In the genomic region with DNA sequence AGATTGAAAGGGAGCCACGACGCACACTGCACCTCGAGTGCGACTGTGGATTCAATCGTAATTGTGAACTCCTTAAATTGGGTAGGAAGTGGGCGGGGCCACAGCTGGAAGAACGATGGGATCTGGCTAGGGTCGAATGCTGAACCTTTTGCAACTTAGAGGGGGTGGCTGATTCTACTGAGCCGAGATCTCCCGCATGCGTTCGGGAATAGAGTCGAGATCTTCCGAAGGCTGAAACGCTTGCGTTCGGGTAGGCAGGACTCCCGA, we compare ENCODE assay signal across 8 mouse cellular contexts. TPM values are rescaled to one million over a fixed set of nuclear protein-coding genes. Genes with fewer than 3 reads are reported as not detected.
DNase-seq lines count a peak whose midpoint lies in the region; ATAC-seq and TF ChIP-seq lines count a peak whose summit lies in the region.

No protein-coding gene starts in this region.

- peak overlapping the region; percentile 85 for H3K9ac ChIP-seq in heart, embryonic 14.5 days (ENCODE audit: low read length)
- peak overlapping the region; percentile 91 for H3K9ac ChIP-seq in forebrain, embryonic 14.5 days (ENCODE audit: low read length)
- H3K9ac ChIP-seq in liver, embryonic 15.5 days, result peak overlapping the region; percentile 74

- peak overlapping the region; percentile 76 for H3K4me2 ChIP-seq in heart, embryonic 14.5 days (ENCODE audit: low read length)
- H3K4me2 ChIP-seq in forebrain, embryonic 14.5 days (ENCODE audit: low read length), result peak overlapping the region; percentile 70
- H3K4me2 ChIP-seq in liver, embryonic 15.5 days, result peak overlapping the region; percentile 94

- WGBS in heart, embryonic 14.5 days, result under 1% methylated on average over 18 of the region's 18 CpGs
- 0% methylated on average over 18 of the region's 18 CpGs for WGBS in forebrain, embryonic 14.5 days
- under 1% methylated on average over 18 of the region's 18 CpGs for WGBS in liver, embryonic 15.5 days (ENCODE audit: insufficient replicate concordance)

- H3K27me3 ChIP-seq in heart, embryonic 14.5 days (ENCODE audit: control insufficient read depth, insufficient read depth, low read length), result no peaks in the 10 kb centered on the region
- peaks cover 13% of the 10 kb centered on the region for H3K27me3 ChIP-seq in E14TG2a.4 (ENCODE audit: insufficient read depth, low read length)
- no peaks in the 10 kb centered on the region for H3K27me3 ChIP-seq in forebrain, embryonic 14.5 days (replicated peaks; ENCODE audit: control insufficient read depth, insufficient read depth, low read length)
- H3K27me3 ChIP-seq in liver, embryonic 15.5 days, result no peaks in the 10 kb centered on the region

- DNase-seq in heart, postnatal 25 days (ENCODE audit: low spot score), result no peak
- no peak for DNase-seq in forebrain, embryonic 14.5 days (ENCODE audit: low spot score)
- no peak for DNase-seq in T-cell, adult 2 months (ENCODE audit: low spot score)
- DNase-seq in B cell, adult 2 months, result no peak
- no peak for DNase-seq in layer of hippocampus, postnatal 10 days (ENCODE audit: low spot score in 2 of 2)

- intact Hi-C loops in heart, postnatal 25 days (cut with DNase I), result loop anchor here (2.0 to 10.0 kb wide), 4 partner anchors 15 to 1101 kb away; a partner anchor contains a TSS

- TF ChIP-seq CTCF in E14TG2a.4 (conservative IDR thresholded peaks at IDR 0.05; ENCODE audit: low read length), result no peak

- H3K4me1 ChIP-seq in heart, embryonic 14.5 days (ENCODE audit: control insufficient read depth in 2 of 2, insufficient read depth in 2 of 2, low read length in 2 of 2), result peaks cover 13 to 16% of the 10 kb centered on the region in 2 experiments
- peaks cover 27% of the 10 kb centered on the region for H3K4me1 ChIP-seq in E14TG2a.4 (replicated peaks; ENCODE audit: low read depth, low read length)
- H3K4me1 ChIP-seq in forebrain, embryonic 14.5 days (ENCODE audit: control insufficient read depth, insufficient read depth, low read length), result peaks cover 15% of the 10 kb centered on the region
- H3K4me1 ChIP-seq in liver, embryonic 15.5 days (replicated peaks), result peaks cover 40% of the 10 kb centered on the region

- no peaks in the 10 kb centered on the region for H3K9me3 ChIP-seq in heart, embryonic 14.5 days (ENCODE audit: control insufficient read depth, low read length)
- H3K9me3 ChIP-seq in E14TG2a.4 (ENCODE audit: low read length), result no peaks in the 10 kb centered on the region
- H3K9me3 ChIP-seq in forebrain, embryonic 14.5 days (replicated peaks; ENCODE audit: control insufficient read depth, low read length), result no peaks in the 10 kb centered on the region
- no peaks in the 10 kb centered on the region for H3K9me3 ChIP-seq in liver, embryonic 15.5 days (replicated peaks)

- no peak for ATAC-seq in heart, embryonic 14.5 days (ENCODE audit: insufficient number of reproducible peaks, insufficient read depth, low FRiP score, low read depth)
- ATAC-seq in forebrain, embryonic 14.5 days, result no peak
- ATAC-seq in liver, embryonic 15.5 days (ENCODE audit: insufficient read depth), result no peak

- peak overlapping the region; percentile 59 to 66 for H3K4me3 ChIP-seq in heart, embryonic 14.5 days (ENCODE audit: control insufficient read depth in 1 of 2, insufficient read depth in 1 of 2, low read depth in 1 of 2, low read length in 2 of 2)
- H3K4me3 ChIP-seq in E14TG2a.4 (replicated peaks; ENCODE audit: low read length), result peak overlapping the region; percentile 92
- peak overlapping the region; percentile 69 for H3K4me3 ChIP-seq in forebrain, embryonic 14.5 days (ENCODE audit: low read depth, low read length)
- H3K4me3 ChIP-seq in liver, embryonic 15.5 days (replicated peaks), result peak overlapping the region; percentile 72

- H3K36me3 ChIP-seq in heart, embryonic 14.5 days (ENCODE audit: control insufficient read depth, insufficient read depth, low read length), result peaks cover 42% of the 10 kb centered on the region
- peaks cover 51% of the 10 kb centered on the region for H3K36me3 ChIP-seq in E14TG2a.4 (ENCODE audit: insufficient read depth, low read length)
- peaks cover 31% of the 10 kb centered on the region for H3K36me3 ChIP-seq in forebrain, embryonic 14.5 days (ENCODE audit: control insufficient read depth, insufficient read depth, low read length)
- 0 out of 2 replicates have a peak, but pooled peaks cover 7% of the 10 kb centered on the region for H3K36me3 ChIP-seq in liver, embryonic 15.5 days (replicated peaks)

- H3K27ac ChIP-seq in heart, embryonic 14.5 days (replicated peaks in 1 of 2; ENCODE audit: control insufficient read depth in 1 of 2, insufficient read depth in 1 of 2, low read depth in 2 of 2, low read length in 2 of 2), result peak overlapping the region; percentile 96 to 98
- peak overlapping the region; percentile 79 for H3K27ac ChIP-seq in forebrain, embryonic 14.5 days (ENCODE audit: low read depth, low read length)
- peak overlapping the region; percentile 88 for H3K27ac ChIP-seq in liver, embryonic 15.5 days (replicated peaks)

RNA-seq across cellular contexts. Expression of a gene that starts 0.4 kb away (rescaled TPM):
- polyA plus RNA-seq in heart, embryonic 14.5 days (2014; fragmentation: Nextera tagmentation; extraction: Ambion mirVana), result 25.5 and 28.4 TPM in 2 replicates
- total RNA-seq in heart, postnatal 25 days (2021), result 10 to 100 TPM; 17.1 to 17.9 TPM
- polyA plus RNA-seq in forebrain, embryonic 14.5 days (2014; fragmentation: Nextera tagmentation; extraction: Ambion mirVana), result 35.1 and 49.3 TPM in 2 replicates
- 20.9 and 24.1 TPM in 2 replicates for polyA plus RNA-seq in liver, embryonic 15.5 days (2015; fragmentation: Nextera tagmentation; extraction: Ambion mirVana)
- total RNA-seq in layer of hippocampus, postnatal 10 days (2021), result 100 to 1,000 TPM; 142 to 146 TPM

RNA-seq across cellular contexts. Expression of a gene that starts 1.1 kb away (rescaled TPM):
- 205 and 234 TPM in 2 replicates for polyA plus RNA-seq in heart, embryonic 14.5 days (2014; fragmentation: Nextera tagmentation; extraction: Ambion mirVana)
- total RNA-seq in heart, postnatal 25 days (2021), result 10 to 100 TPM; 68.3 to 73.4 TPM
- polyA plus RNA-seq in forebrain, embryonic 14.5 days (2014; fragmentation: Nextera tagmentation; extraction: Ambion mirVana), result 233 TPM in 2 replicates
- polyA plus RNA-seq in liver, embryonic 15.5 days (2015; fragmentation: Nextera tagmentation; extraction: Ambion mirVana), result 43.9 and 55.1 TPM in 2 replicates
- total RNA-seq in layer of hippocampus, postnatal 10 days (2021), result 10 to 100 TPM; 85.9 to 97.3 TPM

RNA-seq across cellular contexts. Expression of a gene that starts 10.1 kb away (rescaled TPM):
- polyA plus RNA-seq in heart, embryonic 14.5 days (2014; fragmentation: Nextera tagmentation; extraction: Ambion mirVana), result 914 and 1,003 TPM in 2 replicates
- 100 to 1,000 TPM; 589 to 617 TPM for total RNA-seq in heart, postnatal 25 days (2021)
- polyA plus RNA-seq in forebrain, embryonic 14.5 days (2014; fragmentation: Nextera tagmentation; extraction: Ambion mirVana), result 1,006 and 1,170 TPM in 2 replicates
- polyA plus RNA-seq in liver, embryonic 15.5 days (2015; fragmentation: Nextera tagmentation; extraction: Ambion mirVana), result 692 and 790 TPM in 2 replicates
- total RNA-seq in layer of hippocampus, postnatal 10 days (2021), result 100 to 1,000 TPM; 554 to 633 TPM

RNA-seq across cellular contexts. Expression of a gene that starts 16.4 kb away (rescaled TPM):
- polyA plus RNA-seq in heart, embryonic 14.5 days (2014; fragmentation: Nextera tagmentation; extraction: Ambion mirVana), result 2.9 and 3.9 TPM in 2 replicates
- total RNA-seq in heart, postnatal 25 days (2021), result under 1 TPM; 0.45 to 0.83 TPM
- 1.8 and 2.1 TPM in 2 replicates for polyA plus RNA-seq in forebrain, embryonic 14.5 days (2014; fragmentation: Nextera tagmentation; extraction: Ambion mirVana)
- polyA plus RNA-seq in liver, embryonic 15.5 days (2015; fragmentation: Nextera tagmentation; extraction: Ambion mirVana), result 4.0 and 5.1 TPM in 2 replicates
- 1 to 10 TPM; 5.0 to 6.0 TPM for total RNA-seq in layer of hippocampus, postnatal 10 days (2021)

RNA-seq across cellular contexts. Expression of a gene that starts 26.4 kb away (rescaled TPM):
- polyA plus RNA-seq in heart, embryonic 14.5 days (2014; fragmentation: Nextera tagmentation; extraction: Ambion mirVana), result 0.27 and 0.97 TPM in 2 replicates
- 1 to 10 TPM; 1.3 to 2.1 TPM for total RNA-seq in heart, postnatal 25 days (2021)
- 0.10 and 0.19 TPM in 2 replicates for polyA plus RNA-seq in forebrain, embryonic 14.5 days (2014; fragmentation: Nextera tagmentation; extraction: Ambion mirVana)
- 5.1 and 6.3 TPM in 2 replicates for polyA plus RNA-seq in liver, embryonic 15.5 days (2015; fragmentation: Nextera tagmentation; extraction: Ambion mirVana)
- total RNA-seq in layer of hippocampus, postnatal 10 days (2021), result under 1 TPM in 1 of 2 experiments, not detected in 1; 0.14 TPM
